ENCODE assay signal across 8 mouse cellular contexts in the genomic region with DNA sequence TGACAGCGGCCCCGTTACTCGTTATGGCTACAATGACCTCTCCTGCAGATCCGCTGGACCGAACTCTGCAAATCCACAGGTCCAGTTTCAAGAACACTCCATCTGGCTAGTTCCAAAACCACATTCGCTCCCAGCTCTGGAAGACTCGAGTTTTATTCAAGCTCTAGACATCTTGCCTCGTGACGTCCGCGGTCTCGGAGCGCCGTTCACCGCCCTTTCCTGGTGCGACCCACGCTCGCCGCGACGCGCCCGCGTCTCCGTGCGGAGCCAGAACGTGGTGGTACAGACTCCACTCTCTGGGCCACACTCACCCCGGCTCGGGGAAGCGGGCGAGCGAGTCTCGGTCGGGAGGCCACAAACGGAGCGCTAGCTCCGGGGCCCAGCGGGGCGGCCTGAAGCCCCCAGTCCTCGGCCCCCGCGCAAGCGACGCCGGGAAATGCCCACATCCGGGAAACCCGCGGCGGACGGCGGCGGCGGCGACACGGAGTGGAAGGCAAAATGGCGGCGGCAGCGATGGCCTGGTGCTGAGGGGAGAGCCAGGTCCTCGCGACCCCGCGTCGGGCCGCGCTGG. TPM values are rescaled to one million over a fixed set of nuclear protein-coding genes. Genes with fewer than 3 reads are reported as not detected.
A peak's percentile ranks its signal among the peaks of the same experiment; 100 is the strongest.
DNase-seq lines count a peak whose midpoint lies in the region; ATAC-seq lines count a peak whose summit lies in the region.

Gene Pcmt1 (minus strand): TSS at position 406 of the 571 bp plus-strand sequence.
Gene Lats1 (plus strand): TSS at position 484 of the 571 bp plus-strand sequence.

- peak; percentile 88 to 90 for DNase-seq in adrenal gland, adult 18-20 months (ENCODE audit: low spot score in 2 of 2)
- peak; percentile 87 for DNase-seq in embryo, embryonic 10.5 days (ENCODE audit: low spot score)
- DNase-seq in gastrocnemius, postnatal 14 days: peak; percentile 90
- peak; percentile 48 to 79 for DNase-seq in left cerebral cortex, adult 9 months (ENCODE audit: low spot score in 2 of 2)
- peak; percentile 88 for DNase-seq in right cerebral cortex, adult 2 months (ENCODE audit: low spot score in 2 of 2)
- DNase-seq in urinary bladder, postnatal 10 days (ENCODE audit: low spot score): peak; percentile 70

- peaks cover 56% of the 10 kb centered on the region for H3K4me1 ChIP-seq in megakaryocyte, embryonic 14.5 days

- H3K27me3 ChIP-seq in megakaryocyte, embryonic 14.5 days (replicated peaks): no peaks in the 10 kb centered on the region

- ATAC-seq in inflammation-experienced regulatory T-cells, adult 6 months: peak; percentile 79

- peaks cover 38% of the 10 kb centered on the region for H3K36me3 ChIP-seq in megakaryocyte, embryonic 14.5 days (replicated peaks; ENCODE audit: low read length)

- no peaks in the 10 kb centered on the region for H3K9me3 ChIP-seq in megakaryocyte, embryonic 14.5 days

- intact Hi-C loops in gastrocnemius, postnatal 14 days (cut with DNase I; ENCODE audit: low total_unique reads): no loop called here

- H3K4me3 ChIP-seq in megakaryocyte, embryonic 14.5 days (replicated peaks): peak within 1 kb of the TSS; percentile 97

RNA-seq across cellular contexts. Expression of gene Pcmt1, which starts in this region (rescaled TPM):
- 10 to 100 TPM; 79.9 to 83.7 TPM for total RNA-seq in adrenal gland, adult 18-20 months (2021)
- total RNA-seq in gastrocnemius, postnatal 14 days (2021): 100 to 1,000 TPM in 1 of 2 experiments, 10 to 100 TPM in 1; 99.3 to 100 TPM
- polyA plus RNA-seq in inflammation-experienced regulatory T-cells, adult 6 months (2017; shearing (Covaris generic)): 100 to 1,000 TPM in 2 of 3 experiments, 10 to 100 TPM in 1; 96.8 to 153 (median 100) TPM
- polyA plus RNA-seq in megakaryocyte, embryonic 14.5 days (2012; ENCODE audit: insufficient read depth, low replicate concordance): 15.2 and 46.3 TPM in 2 replicates

RNA-seq across cellular contexts. Expression of gene Lats1, which starts in this region (rescaled TPM):
- total RNA-seq in adrenal gland, adult 18-20 months (2021): 10 to 100 TPM; 40.6 to 52.9 TPM
- total RNA-seq in gastrocnemius, postnatal 14 days (2021): 10 to 100 TPM; 12.1 to 12.9 TPM
- 1 to 10 TPM; 6.0 to 8.5 (median 6.1) TPM for polyA plus RNA-seq in inflammation-experienced regulatory T-cells, adult 6 months (2017; shearing (Covaris generic))
- polyA plus RNA-seq in megakaryocyte, embryonic 14.5 days (2012; ENCODE audit: insufficient read depth, low replicate concordance): 0.89 and 0.95 TPM in 2 replicates

Comparison
In these comparisons a context has a peak if more than half of its experiments do, and no peak if none do; other contexts are left out.
1. Peak in every context shown above with its lines: DNase-seq, ATAC-seq and H3K4me3 ChIP-seq.